Mouse (Mus musculus) lung, embryonic 14.5 days (tissue): ENCODE results near the gene Sag. TPM values are rescaled to one million over a fixed set of nuclear protein-coding genes. Genes with fewer than 3 reads are reported as not detected.

ENCODE experiments used
- ATAC-seq: fragments of 200-750 bp; cut with Nextera tagmentation; 2 replicates; pipeline ENCODE4 v1.8.0; 2017; ENCODE audit warnings: mild to moderate bottlenecking, moderate TSS enrichment, moderate library complexity; ENCODE audit not compliant: insufficient read depth
- DNase-seq: peaks from one replicate; pipeline ENCODE4 v3.0.0-alpha.2; 2015
- H3K27ac ChIP-seq: fragments of 300-500 bp; sonication (generic); 2 replicates; pipeline ENCODE4 v1.5.1; 2014; ENCODE audit warnings: low read depth, mild to moderate bottlenecking, moderate library complexity
- H3K27me3 ChIP-seq: fragments of 300-500 bp; sonication (generic); 2 replicates; pipeline ENCODE4 v1.6.1; 2014; ENCODE audit warnings: low read length, control low read depth; ENCODE audit not compliant: insufficient read depth
- H3K36me3 ChIP-seq: fragments of 300-500 bp; sonication (generic); 2 replicates; pipeline ENCODE4 v1.6.1; 2014; ENCODE audit warnings: control low read depth; ENCODE audit not compliant: insufficient read depth
- H3K4me1 ChIP-seq: fragments of 300-500 bp; sonication (generic); 2 replicates; pipeline ENCODE4 v1.6.1; 2014; ENCODE audit warnings: antibody characterized with exemption, control low read depth; ENCODE audit not compliant: insufficient read depth
- H3K4me2 ChIP-seq: fragments of 300-500 bp; sonication (generic); 2 replicates; pipeline ENCODE4 v1.6.1; 2014; ENCODE audit warnings: mild to moderate bottlenecking
- H3K4me3 ChIP-seq: fragments of 300-500 bp; sonication (generic); 2 replicates; pipeline ENCODE4 v1.5.1; 2014; ENCODE audit warnings: low read depth, low read length
- H3K9ac ChIP-seq: fragments of 300-500 bp; sonication (generic); 2 replicates; pipeline ENCODE4 v1.6.1; 2014
- H3K9me3 ChIP-seq: fragments of 300-500 bp; sonication (generic); 2 replicates; pipeline ENCODE4 v1.6.1; 2016; ENCODE audit warnings: low read depth, low read length, control low read depth
- CTCF ChIP-seq: IDR thresholded peaks from 2 replicates; pipeline ENCODE4 v1.5.1; 2016; ENCODE audit warnings: antibody characterized with exemption, low read depth
- WGBS: fragments of 180-500 bp; shearing (Covaris S2); extraction: QIAGEN DNeasy Blood & Tissue Kit; methylation state at CpG from one replicate; pipeline ENCODE4 v1.1.7; 2014; 5-methylcytosine and 5-hydroxymethylcytosine counted together
- polyA plus RNA-seq: library from polyadenylated mRNA; unstranded; fragments of >200 nt; fragmentation: Nextera tagmentation; extraction: Ambion mirVana; gene quantifications from 2 replicates; pipeline ENCODE4 v1.2.1, GENCODE M21; 2014

The Sag gene
- polyA plus RNA-seq, 1 experiment from 2014 or later: 2.0 TPM

- Histone ChIP-seq H3K27ac (no peak overlapping the region), H3K4me1 (no peaks in the 10 kb centered on the region), H3K36me3 (peaks cover 87% of the 10 kb centered on the region), H3K27me3 (no peaks in the 10 kb centered on the region), H3K4me3 (no peak overlapping the region), H3K9me3 (no peaks in the 10 kb centered on the region), H3K4me2 (no peak overlapping the region), H3K9ac (no peak overlapping the region)
- TF ChIP-seq CTCF: no peak
- DNase-seq (no peak), ATAC-seq (no peak)
- WGBS: 92% methylated on average over 3 of the region's 3 CpGs
Measured at GRCm38 (mm10) chr1:87771724-87772123, 31.8 kb upstream of the Sag start.

- no peak overlapping the region for H3K4me3 ChIP-seq
Measured at GRCm38 (mm10) chr1:87773336-87773735, 30.1 kb upstream of the Sag start.

GRCm38 (mm10) chr1:87774845-87775244 is 28.6 kb upstream of the Sag start:
- Histone ChIP-seq H3K36me3 (peaks cover 96% of the 10 kb centered on the region), H3K4me1 (no peaks in the 10 kb centered on the region), H3K27ac (no peak overlapping the region), H3K9me3 (no peaks in the 10 kb centered on the region), H3K27me3 (no peaks in the 10 kb centered on the region), H3K4me3 (no peak overlapping the region), H3K4me2 (no peak overlapping the region), H3K9ac (no peak overlapping the region)
- TF ChIP-seq CTCF: no peak
- no peak for ATAC-seq
- DNase-seq: no peak
- 96% methylated on average over 7 of the region's 7 CpGs for WGBS

More at GRCm38 (mm10) chr1:87773336-87773735, 30.1 kb upstream of the Sag start:
- H3K4me1 ChIP-seq: no peaks in the 10 kb centered on the region
- no peaks in the 10 kb centered on the region for H3K9me3 ChIP-seq
- H3K27me3 ChIP-seq: no peaks in the 10 kb centered on the region
- no peak for TF ChIP-seq CTCF
- H3K9ac ChIP-seq: no peak overlapping the region
- ATAC-seq (no peak), DNase-seq (no peak)
- WGBS: 88% methylated on average over 2 of the region's 2 CpGs
- H3K36me3 ChIP-seq: peaks cover 88% of the 10 kb centered on the region
- no peak overlapping the region for H3K4me2 ChIP-seq
- no peak overlapping the region for H3K27ac ChIP-seq

- Histone ChIP-seq H3K27me3 (no peaks in the 10 kb centered on the region), H3K36me3 (peaks cover 94% of the 10 kb centered on the region), H3K9me3 (no peaks in the 10 kb centered on the region), H3K9ac (no peak overlapping the region), H3K4me3 (no peak overlapping the region), H3K4me2 (no peak overlapping the region), H3K4me1 (no peaks in the 10 kb centered on the region), H3K27ac (no peak overlapping the region)
- 79% methylated on average over 5 of the region's 5 CpGs for WGBS
- no peak for ATAC-seq
- no peak for DNase-seq
- TF ChIP-seq CTCF: no peak
Measured at GRCm38 (mm10) chr1:87779204-87779785, 24.2 kb upstream of the Sag start.

- ATAC-seq: peak; percentile 70; the same call in 1 of the 2 replicates
- WGBS: 71% methylated on average over 8 of the region's 8 CpGs
- DNase-seq: peak; percentile 72
- Histone ChIP-seq H3K4me3 (no peak overlapping the region), H3K4me2 (no peak overlapping the region), H3K27ac (peak overlapping the region; percentile 37; the same call in 1 of the 2 replicates), H3K27me3 (no peaks in the 10 kb centered on the region), H3K9me3 (no peaks in the 10 kb centered on the region), H3K9ac (no peak overlapping the region), H3K4me1 (no peaks in the 10 kb centered on the region), H3K36me3 (peaks cover 80% of the 10 kb centered on the region)
- TF ChIP-seq CTCF: no peak
Measured at GRCm38 (mm10) chr1:87785703-87786102, 17.8 kb upstream of the Sag start.

- H3K9ac ChIP-seq: no peak overlapping the region
- no peaks in the 10 kb centered on the region for H3K4me1 ChIP-seq
- TF ChIP-seq CTCF: no peak
- no peak overlapping the region for H3K4me2 ChIP-seq
- peak; percentile 92 for ATAC-seq
- DNase-seq: peak; percentile 82
- no peak overlapping the region for H3K4me3 ChIP-seq
- peaks cover 80% of the 10 kb centered on the region for H3K36me3 ChIP-seq
- H3K27me3 ChIP-seq: no peaks in the 10 kb centered on the region
- no peaks in the 10 kb centered on the region for H3K9me3 ChIP-seq
- H3K27ac ChIP-seq: peak overlapping the region; percentile 37; the same call in 1 of the 2 replicates
- 54% methylated on average over 7 of the region's 7 CpGs for WGBS
Measured at GRCm38 (mm10) chr1:87786251-87786650, 17.2 kb upstream of the Sag start.

- no peak overlapping the region for H3K9ac ChIP-seq
- no peak overlapping the region for H3K27ac ChIP-seq
- WGBS: 92% methylated on average over 8 of the region's 8 CpGs
- H3K4me3 ChIP-seq: no peak overlapping the region
- H3K4me1 ChIP-seq: no peaks in the 10 kb centered on the region
- ATAC-seq (no peak), DNase-seq (no peak)
- TF ChIP-seq CTCF: no peak
- no peak overlapping the region for H3K4me2 ChIP-seq
- peaks cover 78% of the 10 kb centered on the region for H3K36me3 ChIP-seq
- no peaks in the 10 kb centered on the region for H3K9me3 ChIP-seq
- H3K27me3 ChIP-seq: no peaks in the 10 kb centered on the region
Measured at GRCm38 (mm10) chr1:87789665-87790064, 13.8 kb upstream of the Sag start.
